Mouse (Mus musculus) cerebellum, adult 2 months (tissue): Measurements from ENCODE around the gene Rpusd1. TPM values are rescaled to one million over a fixed set of nuclear protein-coding genes. Genes with fewer than 3 reads are reported as not detected.

Experiments
- DNase-seq, 2 experiments: peaks; one replicate each; pipeline ENCODE4 v3.0.0; 2021
- H3K27ac ChIP-seq: fragments of 200-500 bp; 2 replicates; pipeline ENCODE4 v1.5.1; 2012; ENCODE audit warnings: low read length, control low read depth, inconsistent platforms; ENCODE audit not compliant: insufficient read depth
- H3K27me3 ChIP-seq: fragments of 200-500 bp; 2 replicates; pipeline ENCODE4 v1.6.1; 2012; ENCODE audit warnings: inconsistent platforms, mild to moderate bottlenecking, low read length, moderate library complexity; ENCODE audit not compliant: control insufficient read depth, insufficient read depth
- H3K4me1 ChIP-seq: fragments of 200-500 bp; 2 replicates; pipeline ENCODE4 v1.6.1; 2011; ENCODE audit warnings: low read length; ENCODE audit not compliant: control insufficient read depth, insufficient read depth
- H3K4me3 ChIP-seq: fragments of 200-500 bp; replicated peaks from 2 replicates; pipeline ENCODE3; 2011; ENCODE audit warnings: mild to moderate bottlenecking, low read depth, low read length, control low read depth; ENCODE audit not compliant: insufficient read depth
- CTCF ChIP-seq: fragments of 200-500 bp; IDR thresholded peaks from 2 replicates; pipeline ENCODE4 v1.5.1; 2011; ENCODE audit warnings: low read depth, mild to moderate bottlenecking, control low read depth, low read length, moderate library complexity, borderline replicate concordance; ENCODE audit not compliant: insufficient read depth
- POLR2A ChIP-seq: fragments of 200-500 bp; IDR thresholded peaks from 2 replicates; pipeline ENCODE4 v1.6.1; 2011; ENCODE audit warnings: low read length, control low read depth, borderline replicate concordance; ENCODE audit not compliant: insufficient read depth
- WGBS: fragments of 180-500 bp; shearing (Covaris S2); methylation state at CpG from one replicate; pipeline ENCODE4 v1.1.7; 2018; 5-methylcytosine and 5-hydroxymethylcytosine counted together
- polyA plus RNA-seq: library from polyadenylated mRNA; depleted of rRNA; stranded (reverse); fragments of >200 nt; gene quantifications from 2 replicates; pipeline ENCODE4 v1.2.3, GENCODE M21; 2012

The Rpusd1 gene
- polyA plus RNA-seq, 1 experiment, result 96.4 TPM

- H3K27ac ChIP-seq, result no peak overlapping the region
- no peak for TF ChIP-seq POLR2A
- TF ChIP-seq CTCF, result no peak
- no peak for DNase-seq
- WGBS, result 55% methylated on average over 10 of the region's 10 CpGs
- no peaks in the 10 kb centered on the region for H3K27me3 ChIP-seq
- no peak overlapping the region for H3K4me3 ChIP-seq
- no peaks in the 10 kb centered on the region for H3K4me1 ChIP-seq
Observed at GRCm38 (mm10) chr17:25744311-25744710, 16.8 kb downstream of the Rpusd1 start.

GRCm38 (mm10) chr17:25748238-25748637, 20.8 kb downstream of the Rpusd1 start:
- TF ChIP-seq POLR2A (no peak), CTCF (no peak)
- H3K4me3 ChIP-seq, result no peak overlapping the region
- no peak for DNase-seq
- no peak overlapping the region for H3K27ac ChIP-seq
- 93% methylated on average over 4 of the region's 4 CpGs for WGBS
- H3K4me1 ChIP-seq, result no peaks in the 10 kb centered on the region
- no peaks in the 10 kb centered on the region for H3K27me3 ChIP-seq

- no peak for DNase-seq
- 75% methylated on average over 6 of the region's 6 CpGs for WGBS
- TF ChIP-seq CTCF (no peak), POLR2A (no peak)
- no peaks in the 10 kb centered on the region for H3K4me1 ChIP-seq
- no peaks in the 10 kb centered on the region for H3K27me3 ChIP-seq
- no peak overlapping the region for H3K4me3 ChIP-seq
- H3K27ac ChIP-seq, result no peak overlapping the region
Observed at GRCm38 (mm10) chr17:25749314-25749713, 21.8 kb downstream of the Rpusd1 start.

- TF ChIP-seq CTCF (no peak), POLR2A (no peak)
- Histone ChIP-seq H3K4me1 (no peaks in the 10 kb centered on the region), H3K4me3 (no peak overlapping the region), H3K27me3 (no peaks in the 10 kb centered on the region), H3K27ac (no peak overlapping the region)
- no peak for DNase-seq
- 24% methylated on average over 5 of the region's 5 CpGs for WGBS
Observed at GRCm38 (mm10) chr17:25751446-25751845, 24.0 kb downstream of the Rpusd1 start.

GRCm38 (mm10) chr17:25754241-25754640, 26.8 kb downstream of the Rpusd1 start, which contains the start of gene Msln:
Msln (minus strand) TSS chr17:25754378.
- no peak for DNase-seq
- no peaks in the 10 kb centered on the region for H3K27me3 ChIP-seq
- H3K4me1 ChIP-seq, result no peaks in the 10 kb centered on the region
- H3K4me3 ChIP-seq, result no peak within 1 kb of the TSS
- WGBS, result 74% methylated on average over 9 of the region's 9 CpGs
- no peak within 1 kb of the TSS for H3K27ac ChIP-seq
- TF ChIP-seq CTCF (no peak), POLR2A (no peak)

GRCm38 (mm10) chr17:25755086-25755485, 27.6 kb downstream of the Rpusd1 start:
- H3K27ac ChIP-seq, result no peak overlapping the region
- H3K4me3 ChIP-seq, result no peak overlapping the region
- WGBS, result 74% methylated on average over 4 of the region's 4 CpGs
- no peaks in the 10 kb centered on the region for H3K27me3 ChIP-seq
- DNase-seq, result no peak
- no peaks in the 10 kb centered on the region for H3K4me1 ChIP-seq
- TF ChIP-seq CTCF, result no peak
- TF ChIP-seq POLR2A, result no peak

- 58% methylated on average over 4 of the region's 4 CpGs for WGBS
- Histone ChIP-seq H3K4me1 (no peaks in the 10 kb centered on the region), H3K4me3 (no peak overlapping the region), H3K27ac (no peak overlapping the region), H3K27me3 (no peaks in the 10 kb centered on the region)
- no peak for DNase-seq
- TF ChIP-seq POLR2A (no peak), CTCF (no peak)
Observed at GRCm38 (mm10) chr17:25755627-25756377, 28.3 kb downstream of the Rpusd1 start.

GRCm38 (mm10) chr17:25756378-25757242, 29.1 kb downstream of the Rpusd1 start:
- Histone ChIP-seq H3K4me3 (no peak overlapping the region), H3K4me1 (no peaks in the 10 kb centered on the region), H3K27me3 (no peaks in the 10 kb centered on the region), H3K27ac (no peak overlapping the region)
- TF ChIP-seq CTCF, result no peak
- no peak for DNase-seq
- WGBS, result 66% methylated on average over 9 of the region's 9 CpGs
